Mouse (Mus musculus): ENCODE data around the gene Gpr107.

DNA sequence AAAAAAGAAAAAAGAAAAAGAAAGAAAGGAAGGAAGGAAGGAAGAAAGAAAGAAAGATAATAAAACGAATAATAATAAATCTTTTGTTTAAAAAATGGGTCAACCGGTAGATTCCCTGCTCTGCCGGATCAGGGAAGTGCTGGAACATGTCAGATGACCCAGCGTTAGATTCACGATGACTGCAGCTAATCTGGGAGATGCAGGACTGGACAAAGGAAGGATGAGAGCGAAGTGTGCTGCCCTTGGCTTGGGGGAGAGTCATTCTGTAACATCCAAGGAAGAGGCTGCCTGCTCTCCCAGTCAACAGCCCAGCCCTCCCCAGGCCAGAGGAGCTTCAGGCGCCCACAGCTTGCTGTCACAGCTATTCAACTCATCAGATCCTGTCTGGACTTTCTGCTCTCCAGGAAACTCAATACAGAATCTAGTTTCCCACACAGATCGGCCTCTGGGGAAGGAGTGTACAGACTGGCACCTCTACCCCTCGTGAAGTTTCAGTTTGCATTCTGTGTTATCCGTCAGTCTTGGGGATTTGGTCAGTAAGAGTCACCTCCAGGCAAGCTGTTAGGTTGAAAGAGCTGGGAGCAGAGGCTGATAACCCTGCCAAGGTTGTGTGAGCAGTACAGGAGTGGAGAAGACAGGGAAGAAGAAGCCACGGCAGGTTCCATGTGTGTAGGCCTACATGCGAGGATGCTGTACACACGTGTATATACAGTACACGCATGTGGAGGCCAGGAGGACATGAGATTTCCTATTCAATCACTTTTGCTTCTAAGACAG, 22.2 kb upstream of the Gpr107 start:
- no peak for TF ChIP-seq CTCF (IDR thresholded peaks at IDR 0.05 in 2 of 3, conservative IDR thresholded peaks at IDR 0.05 in 1 of 3; ENCODE audit: control insufficient read depth in 1 of 3, insufficient read depth in 1 of 3, low read depth in 2 of 3, low read length in 3 of 3, poor library complexity in 1 of 3, severe bottlenecking in 1 of 3)
- no peak for TF ChIP-seq EP300 (IDR thresholded peaks at IDR 0.05; ENCODE audit: low read depth in 1 of 2, low read length in 2 of 2)
- no peak for TF ChIP-seq POLR2AphosphoS5 (IDR thresholded peaks at IDR 0.05; ENCODE audit: borderline replicate concordance, low read depth, low read length)
- TF ChIP-seq POLR2A (IDR thresholded peaks at IDR 0.05; ENCODE audit: control insufficient read depth in 1 of 2, insufficient read depth in 1 of 2, low read depth in 1 of 2, low read length in 2 of 2, poor library complexity in 1 of 2), result no peak
- TF ChIP-seq BHLHE40 (IDR thresholded peaks at IDR 0.05; ENCODE audit: borderline replicate concordance, low read depth, low read length), result no peak
- no peak for TF ChIP-seq GATA1 (IDR thresholded peaks at IDR 0.05; ENCODE audit: low read depth, low read length)
- no peak for TF ChIP-seq TBP (IDR thresholded peaks at IDR 0.05; ENCODE audit: low read depth, low read length)
- TF ChIP-seq HCFC1 (IDR thresholded peaks at IDR 0.05; ENCODE audit: low read depth, low read length), result no peak
- no peak for TF ChIP-seq MAZ (IDR thresholded peaks at IDR 0.05; ENCODE audit: low read depth, low read length)
- no peak for TF ChIP-seq MXI1 (IDR thresholded peaks at IDR 0.05; ENCODE audit: low read depth, low read length)
- no peak for TF ChIP-seq ZKSCAN1 (IDR thresholded peaks at IDR 0.05; ENCODE audit: low read depth, low read length)
- TF ChIP-seq NRF1 (IDR thresholded peaks at IDR 0.05; ENCODE audit: insufficient read depth, low read depth, low read length, poor library complexity, severe bottlenecking), result no peak
- TF ChIP-seq MYC (IDR thresholded peaks at IDR 0.05; ENCODE audit: low read depth, low read length), result no peak
